Mouse (Mus musculus) Patski (cell line): ENCODE data around the gene 4930507D05Rik. TPM values are rescaled to one million over a fixed set of nuclear protein-coding genes. Genes with fewer than 3 reads are reported as not detected.
"Not testable (repeated sequence)": the region's sequence is repeated elsewhere in the genome, so short reads cannot be mapped to it uniquely, and the experiment has no call there.

Experiments
- ATAC-seq: fragments of 100-300 bp; one replicate; pipeline ENCODE4 v1.8.0; 2021
- CTCF ChIA-PET: fragments of 350-600 bp; sonication (Branson Sonifier 250); formaldehyde crosslinking; loops from one replicate; lab custom pipeline; 2022; ENCODE audit warnings: inconsistent platforms; lab: Charles Lee
- POLR2A ChIA-PET: fragments of 350-600 bp; sonication (Branson Sonifier 250); formaldehyde crosslinking; loops from one replicate; lab custom pipeline; 2022; ENCODE audit warnings: antibody characterized with exemption, inconsistent platforms; lab: Charles Lee
- DNase-seq: peaks from one replicate; pipeline ENCODE4 v3.0.0-alpha.2; 2011; ENCODE audit warnings: low read depth, low spot score
- H3K27me3 ChIP-seq: fragments of 371-371 bp; one replicate; pipeline ENCODE4 v1.5.1; 2021
- CTCF ChIP-seq: fragments of 100-300 bp; IDR thresholded peaks from one replicate; pipeline ENCODE4 v1.5.1; 2021
- in situ Hi-C: fragments of 300-500 bp; cut with MboI; formaldehyde crosslinking; loops from 3 replicates; pipeline ENCODE4 v1.11.1; 2018; ENCODE audit warnings: low pct_unique_long_range_greater_than_20kb, mixed read lengths
- polyA plus RNA-seq: library from polyadenylated mRNA; unstranded; gene quantifications from one replicate; pipeline ENCODE4 v1.2.3, GENCODE M21; 2021

The 4930507D05Rik gene
- polyA plus RNA-seq, 1 experiment from 2014 or later, result 0.24 TPM

- ATAC-seq, result no peak
- no peak for TF ChIP-seq CTCF
- ChIA-PET CTCF (no interaction called here), POLR2A (no interaction called here)
- in situ Hi-C loops, result no loop called here
- no peaks in the 10 kb centered on the region for H3K27me3 ChIP-seq
- no peak for DNase-seq
These were observed 27.7 kb downstream of the 4930507D05Rik start for GRCm38 (mm10) chr10:62476980-62477379.

- TF ChIP-seq CTCF, result peak; percentile 34
- in situ Hi-C loops, result no loop called here
- ChIA-PET CTCF (interaction anchor here (1.1 to 3.0 kb wide), 3 partner anchors 10 to 49 kb away, joined by 3 to 11 read pairs (median 6); no protein-coding TSS in a partner anchor), POLR2A (no interaction called here)
- no peaks in the 10 kb centered on the region for H3K27me3 ChIP-seq
- DNase-seq (no peak), ATAC-seq (no peak)
These were observed 32.0 kb downstream of the 4930507D05Rik start for GRCm38 (mm10) chr10:62481108-62481852.

GRCm38 (mm10) chr10:62485878-62486582 is 36.7 kb downstream of the 4930507D05Rik start:
- CTCF ChIA-PET, result interaction anchor here (0.5 to 2.3 kb wide), 4 partner anchors 11 to 40 kb away, joined by 3 to 8 read pairs (median 3); no protein-coding TSS in a partner anchor
- no peak for DNase-seq
- peaks cover 4% of the 10 kb centered on the region for H3K27me3 ChIP-seq
- in situ Hi-C loops, result no loop called here
- ATAC-seq, result peak; percentile 72
- no peak for TF ChIP-seq CTCF
- POLR2A ChIA-PET, result interaction anchor here (0.6 to 1.1 kb wide), 2 partner anchors 25 to 315 kb away, joined by 3 to 4 read pairs; no protein-coding TSS in a partner anchor

- in situ Hi-C loops, result no loop called here
- no peak for TF ChIP-seq CTCF
- ChIA-PET CTCF (interaction anchor here (1.0 to 2.3 kb wide), 2 partner anchors 15 to 17 kb away, joined by 3 to 8 read pairs; no protein-coding TSS in a partner anchor), POLR2A (no interaction called here)
- H3K27me3 ChIP-seq, result peaks cover 4% of the 10 kb centered on the region
- ATAC-seq (peak; percentile 80), DNase-seq (peak; percentile 98)
These were observed 37.5 kb downstream of the 4930507D05Rik start, which contains the start of gene Vps26a for GRCm38 (mm10) chr10:62486618-62487415. TSS of gene Vps26a (minus strand) at chr10:62486805.

- POLR2A ChIA-PET, result no interaction called here
- TF ChIP-seq CTCF, result peak; percentile 74
- ATAC-seq, result no peak
- H3K27me3 ChIP-seq, result peaks cover 4% of the 10 kb centered on the region
- CTCF ChIA-PET, result interaction anchor here (1.0 kb wide), 1 partner anchor 34 kb away, joined by 4 read pairs; no protein-coding TSS in a partner anchor
- in situ Hi-C loops, result no loop called here
- no peak for DNase-seq
These were observed 39.0 kb downstream of the 4930507D05Rik start for GRCm38 (mm10) chr10:62488266-62488665.

GRCm38 (mm10) chr10:62491681-62492080 is 42.4 kb downstream of the 4930507D05Rik start:
- H3K27me3 ChIP-seq, result peaks cover 10% of the 10 kb centered on the region
- CTCF ChIA-PET, POLR2A ChIA-PET: not testable (repeated sequence)

GRCm38 (mm10) chr10:62500088-62500915 is 51.0 kb downstream of the 4930507D05Rik start:
- POLR2A ChIA-PET, result interaction anchor here (0.7 to 1.0 kb wide), 2 partner anchors 18 to 101 kb away, joined by 3 to 5 read pairs; no protein-coding TSS in a partner anchor
- in situ Hi-C loops, result loop anchor here (5.0 kb wide), 1 partner anchor 52 kb away; no protein-coding TSS in a partner anchor
- no peak for ATAC-seq

More at GRCm38 (mm10) chr10:62491681-62492080, 42.4 kb downstream of the 4930507D05Rik start:
- DNase-seq, in situ Hi-C loops, ATAC-seq: not testable (repeated sequence)

More at GRCm38 (mm10) chr10:62500088-62500915, 51.0 kb downstream of the 4930507D05Rik start:
- DNase-seq, result no peak
- H3K27me3 ChIP-seq, result no peaks in the 10 kb centered on the region
- TF ChIP-seq CTCF, result peak; percentile 81
- CTCF ChIA-PET, result interaction anchor here (0.8 to 2.9 kb wide), 12 partner anchors 10 to 89 kb away, joined by 3 to 21 read pairs (median 3); no protein-coding TSS in a partner anchor

Other genes starting within 250 kb of the 4930507D05Rik start
- 22.6 TPM for gene Tspan15, start 218.2 kb upstream of the 4930507D05Rik start, polyA plus RNA-seq
- 0.08 TPM for gene Tacr2, start 197.1 kb upstream of the 4930507D05Rik start, polyA plus RNA-seq
- gene Hk1, start 69.6 kb upstream of the 4930507D05Rik start, polyA plus RNA-seq, result 240 TPM
- gene Hkdc1, start 27.0 kb upstream of the 4930507D05Rik start, polyA plus RNA-seq, result 0.22 TPM
- gene Supv3l1, start 249 bp downstream of the 4930507D05Rik start, polyA plus RNA-seq, result 37.2 TPM
- gene Vps26a, start 37.3 kb downstream of the 4930507D05Rik start, polyA plus RNA-seq, result 81.6 TPM
- gene Srgn, start 78.0 kb downstream of the 4930507D05Rik start, polyA plus RNA-seq, result not detected
- gene Kif1bp, start 129.0 kb downstream of the 4930507D05Rik start, polyA plus RNA-seq, result 66.2 TPM
- 54.4 TPM for gene Ddx21, start 152.8 kb downstream of the 4930507D05Rik start, polyA plus RNA-seq
- 85.3 TPM for gene Ddx50, start 201.7 kb downstream of the 4930507D05Rik start, polyA plus RNA-seq